8 mouse cellular contexts compared by ENCODE assay signal in genomic region chr11:80818060-80818697, GRCm38 (mm10). TPM values are rescaled to one million over a fixed set of nuclear protein-coding genes. Genes with fewer than 3 reads are reported as not detected.
A peak's percentile ranks its signal among the peaks of the same experiment; 100 is the strongest.
DNase-seq lines count a peak whose midpoint lies in the region; ATAC-seq and TF ChIP-seq lines count a peak whose summit lies in the region.

No protein-coding gene starts in this region.

- H3K4me2 ChIP-seq in CH12.LX (ENCODE audit: insufficient read depth, low read depth, poor library complexity, severe bottlenecking) = no peak overlapping the region
- peak overlapping the region; percentile 51 for H3K4me2 ChIP-seq in heart, embryonic 16.5 days (ENCODE audit: low read depth, low read length)
- peak overlapping the region; percentile 16; the same call in 1 of the 2 replicates for H3K4me2 ChIP-seq in liver, embryonic 15.5 days

- H3K27ac ChIP-seq in CH12.LX (ENCODE audit: insufficient read depth, low read depth) = no peak overlapping the region
- peak overlapping the region; percentile 87 for H3K27ac ChIP-seq in heart, embryonic 16.5 days (ENCODE audit: low read length)
- H3K27ac ChIP-seq in liver, embryonic 15.5 days (replicated peaks) = no peak overlapping the region

- peak; percentile 86 for ATAC-seq in heart, embryonic 16.5 days (replicated peaks; ENCODE audit: extremely low read depth, insufficient read depth, low FRiP score)
- ATAC-seq in liver, embryonic 15.5 days (ENCODE audit: insufficient read depth) = peak; percentile 14; the same call in 1 of the 2 replicates

- TF ChIP-seq POLR2A in CH12.LX (IDR thresholded peaks at IDR 0.05; ENCODE audit: low read depth, low read length) = no peak

- no peak overlapping the region for H3K9ac ChIP-seq in CH12.LX (ENCODE audit: insufficient read depth, low read depth)
- H3K9ac ChIP-seq in heart, embryonic 16.5 days (ENCODE audit: low read length) = peak overlapping the region; percentile 51
- H3K9ac ChIP-seq in liver, embryonic 15.5 days = no peak overlapping the region; the same call in 1 of the 2 replicates

- DNase-seq in CH12.LX (ENCODE audit: extremely low read depth) = peak; percentile 69
- DNase-seq in brain, embryonic 18.5 days (ENCODE audit: low read depth, low spot score) = peak; percentile 43
- peak; percentile 89 for DNase-seq in fibroblast of lung, adult 2 months (ENCODE audit: low read depth)
- peak; percentile 86 to 89 for DNase-seq in kidney, postnatal 36 days
- peak; percentile 66 for DNase-seq in ovary, adult 18-20 months (ENCODE audit: low spot score)
- peak; percentile 47 for DNase-seq in thymus, postnatal 0 days (ENCODE audit: low spot score)

- H3K36me3 ChIP-seq in CH12.LX (replicated peaks in 1 of 2; ENCODE audit: control insufficient read depth in 1 of 2, insufficient read depth in 1 of 2, low read length in 1 of 2) = peaks cover 0 to 36% of the 10 kb centered on the region in 2 experiments
- H3K36me3 ChIP-seq in heart, embryonic 16.5 days (ENCODE audit: control insufficient read depth, insufficient read depth) = peaks cover 23% of the 10 kb centered on the region
- no peaks in the 10 kb centered on the region for H3K36me3 ChIP-seq in liver, embryonic 15.5 days (replicated peaks)

- in situ Hi-C loops in CH12.LX (cut with MboI; ENCODE audit: low pct_ligation_motif_present, low pct_unique_long_range_greater_than_20kb, low sequenced_read_pairs) = loop anchor here (25.0 kb wide), 2 partner anchors 356 to 531 kb away; no protein-coding TSS in a partner anchor

- WGBS in heart, embryonic 16.5 days = 24% methylated on average over 11 of the region's 11 CpGs
- 48% methylated on average over 11 of the region's 11 CpGs for WGBS in liver, embryonic 15.5 days (ENCODE audit: insufficient replicate concordance)

- TF ChIP-seq RAD21 in CH12.LX (IDR thresholded peaks at IDR 0.05; ENCODE audit: low read depth, low read length) = peak; percentile 80

- H3K4me3 ChIP-seq in CH12.LX (replicated peaks in 1 of 3; ENCODE audit: low read depth in 2 of 3, low read length in 2 of 3, poor library complexity in 1 of 3) = no peak overlapping the region
- H3K4me3 ChIP-seq in heart, embryonic 16.5 days (ENCODE audit: low read length) = peak overlapping the region; percentile 2
- H3K4me3 ChIP-seq in liver, embryonic 15.5 days (replicated peaks) = no peak overlapping the region

- peak; percentile 94 to 95 for TF ChIP-seq CTCF in CH12.LX (conservative IDR thresholded peaks at IDR 0.05 in 1 of 2, IDR thresholded peaks at IDR 0.05 in 1 of 2; ENCODE audit: low read depth in 2 of 2, low read length in 2 of 2)

- no peaks in the 10 kb centered on the region for H3K27me3 ChIP-seq in CH12.LX (replicated peaks)
- no peaks in the 10 kb centered on the region for H3K27me3 ChIP-seq in heart, embryonic 16.5 days (ENCODE audit: control insufficient read depth, insufficient read depth, low read length)
- peaks cover 3% of the 10 kb centered on the region; the same call in 1 of the 2 replicates for H3K27me3 ChIP-seq in liver, embryonic 15.5 days

- H3K4me1 ChIP-seq in CH12.LX (ENCODE audit: control insufficient read depth in 1 of 2, insufficient read depth in 2 of 2) = 0 out of 4 replicates have a peak, but pooled peaks cover 0 to 6% of the 10 kb centered on the region in 2 experiments
- H3K4me1 ChIP-seq in heart, embryonic 16.5 days (ENCODE audit: control insufficient read depth, insufficient read depth, low read length) = peaks cover 18% of the 10 kb centered on the region
- H3K4me1 ChIP-seq in liver, embryonic 15.5 days (replicated peaks) = peaks cover 17% of the 10 kb centered on the region

- H3K79me2 ChIP-seq in CH12.LX (replicated peaks; ENCODE audit: control insufficient read depth, extremely low read depth, insufficient read depth, poor library complexity, severe bottlenecking) = no peaks in the 10 kb centered on the region

- no peak for TF ChIP-seq EP300 in CH12.LX (IDR thresholded peaks at IDR 0.05; ENCODE audit: low read length)

- no peaks in the 10 kb centered on the region for H3K9me3 ChIP-seq in CH12.LX (replicated peaks; ENCODE audit: low read length)
- H3K9me3 ChIP-seq in heart, embryonic 16.5 days (replicated peaks; ENCODE audit: control insufficient read depth, low read length) = no peaks in the 10 kb centered on the region
- H3K9me3 ChIP-seq in liver, embryonic 15.5 days (replicated peaks) = no peaks in the 10 kb centered on the region

- dilution Hi-C loops in CH12.LX (cut with MboI; ENCODE audit: extremely low pct_ligation_motif_present, extremely low pct_unique_long_range_greater_than_20kb, low sequenced_read_pairs) = no loop called here

TF ChIP-seq in CH12.LX, 34 proteins besides CTCF, POLR2A, EP300 and RAD21:
- TF ChIP-seq ETS1 (conservative IDR thresholded peaks at IDR 0.05; ENCODE audit: low read depth, low read length) (no peak), MEF2A (IDR thresholded peaks at IDR 0.05; ENCODE audit: borderline replicate concordance, low read depth, low read length) (no peak), USF1 (IDR thresholded peaks at IDR 0.05; ENCODE audit: low read depth, low read length) (peak; percentile 38), GABPA (IDR thresholded peaks at IDR 0.05; ENCODE audit: insufficient replicate concordance, low read depth, low read length) (no peak), SIN3A (IDR thresholded peaks at IDR 0.05; ENCODE audit: low read length) (no peak), NRF1 (IDR thresholded peaks at IDR 0.05; ENCODE audit: low read depth, low read length) (no peak), NELFE (IDR thresholded peaks at IDR 0.05; ENCODE audit: low read depth, low read length) (no peak), PAX5 (IDR thresholded peaks at IDR 0.05; ENCODE audit: low read length) (no peak), MXI1 (IDR thresholded peaks at IDR 0.05; ENCODE audit: low read depth, low read length) (no peak), MAFK (IDR thresholded peaks at IDR 0.05; ENCODE audit: insufficient replicate concordance, low read length) (no peak), RCOR1 (conservative IDR thresholded peaks at IDR 0.05; ENCODE audit: low read depth, low read length) (no peak), TBP (conservative IDR thresholded peaks at IDR 0.05; ENCODE audit: low read depth, low read length) (no peak), CHD2 (IDR thresholded peaks at IDR 0.05; ENCODE audit: low read length) (no peak), TCF12 (IDR thresholded peaks at IDR 0.05; ENCODE audit: low read depth, low read length) (no peak), ZC3H11A (IDR thresholded peaks at IDR 0.05; ENCODE audit: low read depth, low read length) (peak; percentile 64), SMC3 (IDR thresholded peaks at IDR 0.05; ENCODE audit: low read depth, low read length) (peak; percentile 95), IRF4 (IDR thresholded peaks at IDR 0.05; ENCODE audit: low read depth, low read length) (no peak), CHD1 (IDR thresholded peaks at IDR 0.05; ENCODE audit: low read depth, low read length) (no peak), BHLHE40 (IDR thresholded peaks at IDR 0.05; ENCODE audit: low read depth, low read length) (peak; percentile 43), USF2 (conservative IDR thresholded peaks at IDR 0.05; ENCODE audit: low read depth, low read length) (no peak; the same call in 1 of the 2 replicates), ZNF384 (IDR thresholded peaks at IDR 0.05; ENCODE audit: low read depth, low read length) (no peak), HCFC1 (IDR thresholded peaks at IDR 0.05; ENCODE audit: low read depth, low read length) (no peak)

RNA-seq across cellular contexts. Expression of gene Tmem98, which starts 8.2 kb away (rescaled TPM):
- 9.1 and 12.7 TPM in 2 replicates for total RNA-seq in CH12.LX (2012; rRNA removed)
- 21.3 and 23.6 TPM in 2 replicates for total RNA-seq in CH12.LX (2014; rRNA removed)
- polyA plus RNA-seq in CH12.LX (2012; ENCODE audit: insufficient read length, low read depth) = 15.6 and 18.4 TPM in 2 replicates
- polyA plus RNA-seq in heart, embryonic 16.5 days (2015; fragmentation: Nextera tagmentation; extraction: Ambion mirVana) = 83.0 and 83.5 TPM in 2 replicates
- 8.3 and 9.1 TPM in 2 replicates for polyA plus RNA-seq in liver, embryonic 15.5 days (2015; fragmentation: Nextera tagmentation; extraction: Ambion mirVana)
- polyA plus RNA-seq in thymus, postnatal 0 days (2015; fragmentation: Nextera tagmentation; extraction: Ambion mirVana) = 6.5 and 7.2 TPM in 2 replicates

RNA-seq across cellular contexts. Expression of gene Myo1d, which starts 38.4 kb away (rescaled TPM):
- 2.1 and 2.9 TPM in 2 replicates for total RNA-seq in CH12.LX (2012; rRNA removed)
- 1.7 and 2.2 TPM in 2 replicates for total RNA-seq in CH12.LX (2014; rRNA removed)
- 4.7 and 5.6 TPM in 2 replicates for polyA plus RNA-seq in CH12.LX (2012; ENCODE audit: insufficient read length, low read depth)
- 7.4 and 7.5 TPM in 2 replicates for polyA plus RNA-seq in heart, embryonic 16.5 days (2015; fragmentation: Nextera tagmentation; extraction: Ambion mirVana)
- 8.6 and 9.0 TPM in 2 replicates for polyA plus RNA-seq in liver, embryonic 15.5 days (2015; fragmentation: Nextera tagmentation; extraction: Ambion mirVana)
- polyA plus RNA-seq in thymus, postnatal 0 days (2015; fragmentation: Nextera tagmentation; extraction: Ambion mirVana) = 2.5 and 2.8 TPM in 2 replicates

RNA-seq across cellular contexts. Expression of gene Spaca3, which starts 40.0 kb away (rescaled TPM):
- total RNA-seq in CH12.LX (2012; rRNA removed) (not detected in 2 replicates), CH12.LX (2014; rRNA removed) (not detected in 2 replicates)
- not detected in 2 replicates for polyA plus RNA-seq in CH12.LX (2012; ENCODE audit: insufficient read length, low read depth)
- not detected in 2 replicates for polyA plus RNA-seq in heart, embryonic 16.5 days (2015; fragmentation: Nextera tagmentation; extraction: Ambion mirVana)
- not detected in 2 replicates for polyA plus RNA-seq in liver, embryonic 15.5 days (2015; fragmentation: Nextera tagmentation; extraction: Ambion mirVana)
- polyA plus RNA-seq in thymus, postnatal 0 days (2015; fragmentation: Nextera tagmentation; extraction: Ambion mirVana) = not detected in 2 replicates
